Mouse (Mus musculus) brain, embryonic 14.5 days (tissue): Measurements from ENCODE around the gene Tmem165.

Experiments
- CTCF ChIP-seq: fragments of 200-500 bp; IDR thresholded peaks from 2 replicates; pipeline ENCODE4 v1.5.1; 2012; ENCODE audit warnings: inconsistent platforms, mild to moderate bottlenecking, moderate library complexity, borderline replicate concordance; ENCODE audit not compliant: insufficient read depth, insufficient read length; ENCODE audit errors: extremely low read depth
- POLR2A ChIP-seq: fragments of 200-500 bp; IDR thresholded peaks from 2 replicates; pipeline ENCODE4 v1.6.1; 2012; ENCODE audit warnings: mild to moderate bottlenecking, inconsistent platforms, borderline replicate concordance; ENCODE audit not compliant: poor library complexity, insufficient read depth, insufficient read length, severe bottlenecking; ENCODE audit errors: extremely low read depth

DNA sequence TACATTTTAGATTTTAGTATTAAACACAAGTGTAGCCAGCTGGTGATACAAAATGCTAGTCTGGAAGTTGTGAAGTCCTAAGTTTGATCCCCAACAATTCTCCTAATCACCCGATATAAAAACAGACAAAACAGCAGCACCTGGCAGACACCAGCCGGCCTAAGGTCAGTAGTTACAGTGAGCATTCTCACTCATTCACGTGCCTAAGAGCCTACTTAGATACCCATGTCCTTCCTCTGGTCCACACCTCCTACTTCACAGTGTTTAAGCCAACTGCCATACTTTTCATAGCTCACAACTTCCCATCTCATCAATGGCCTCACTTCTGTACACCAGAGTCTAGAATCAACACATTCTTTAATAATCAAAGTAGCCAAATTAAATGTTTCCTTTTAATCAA, 59.6 kb downstream of the Tmem165 start:
- TF ChIP-seq POLR2A (no peak), CTCF (no peak)
